Mouse (Mus musculus): ENCODE measurements around the gene Sirt6. TPM values are rescaled to one million over a fixed set of nuclear protein-coding genes. Genes with fewer than 3 reads are reported as not detected.
"Not testable (repeated sequence)": the region's sequence is repeated elsewhere in the genome, so short reads cannot be mapped to it uniquely, and the experiment has no call there.

Sirt6 gene
- polyA plus RNA-seq, 1 experiment = 17.5 TPM

- no peak for TF ChIP-seq POLR2A (IDR thresholded peaks at IDR 0.05; ENCODE audit: low read depth, low read length)
- TF ChIP-seq CTCF (IDR thresholded peaks at IDR 0.05; ENCODE audit: borderline replicate concordance, insufficient read depth, low read length) = no peak
- Histone ChIP-seq H3K27ac (ENCODE audit: insufficient read depth, low read length) (peak overlapping the region; percentile 72), H3K4me3 (ENCODE audit: insufficient read depth, low read length) (peak overlapping the region; percentile 58), H3K4me1 (ENCODE audit: control insufficient read depth, insufficient read depth, low read length) (no peaks in the 10 kb centered on the region)
These were observed 15.3 kb upstream of the Sirt6 start for GRCm38 (mm10) chr10:81642648-81643448.

DNA sequence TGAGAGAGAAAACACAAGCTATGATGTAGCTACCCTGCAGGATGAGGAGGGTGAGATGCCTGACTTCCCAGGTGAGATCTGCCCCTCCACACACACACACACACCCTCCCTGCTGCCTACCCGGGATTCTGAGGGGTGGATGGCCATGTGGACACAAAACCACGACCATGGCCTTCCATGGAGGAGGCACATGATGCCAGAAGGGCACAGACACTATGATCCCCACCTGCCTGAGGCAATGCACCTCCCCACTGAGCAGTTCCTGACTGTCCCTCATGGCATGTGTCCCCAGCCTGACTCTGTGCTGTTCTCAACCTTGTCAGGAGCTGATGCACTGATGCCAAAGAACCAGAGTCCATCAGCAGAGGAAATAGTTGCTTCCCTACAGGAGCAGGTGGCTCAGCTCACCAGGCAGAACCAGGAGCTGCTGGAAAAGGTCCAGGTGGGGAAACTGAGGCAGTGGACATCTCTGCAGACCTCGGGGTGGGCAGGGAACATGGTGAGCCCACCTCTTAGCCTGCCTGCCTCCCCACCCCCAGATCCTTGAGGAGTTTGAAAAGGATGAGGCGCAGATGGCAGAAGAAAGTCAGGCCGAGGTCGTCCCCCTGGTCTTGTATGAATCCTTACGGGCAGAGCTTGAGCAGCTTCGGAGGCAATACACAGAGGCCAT is 14.5 kb upstream of the Sirt6 start:
- Histone ChIP-seq H3K4me1 (ENCODE audit: control insufficient read depth, insufficient read depth, low read length) (no peaks in the 10 kb centered on the region), H3K4me3 (ENCODE audit: insufficient read depth, low read length) (0 out of 2 replicates have a peak overlapping the region, but pooled peaks have one; percentile 58), H3K27ac (ENCODE audit: insufficient read depth, low read length) (no peak overlapping the region)
- TF ChIP-seq CTCF (IDR thresholded peaks at IDR 0.05; ENCODE audit: borderline replicate concordance, insufficient read depth, low read length) (no peak), POLR2A (IDR thresholded peaks at IDR 0.05; ENCODE audit: low read depth, low read length) (peak; percentile 18; the same call in 1 of the 2 replicates)

GRCm38 (mm10) chr10:81641566-81641965 is 14.0 kb upstream of the Sirt6 start:
- no peak for TF ChIP-seq POLR2A (IDR thresholded peaks at IDR 0.05; ENCODE audit: low read depth, low read length)
- no peak for TF ChIP-seq CTCF (IDR thresholded peaks at IDR 0.05; ENCODE audit: borderline replicate concordance, insufficient read depth, low read length)
- no peak overlapping the region for H3K27ac ChIP-seq (ENCODE audit: insufficient read depth, low read length)
- no peaks in the 10 kb centered on the region for H3K4me1 ChIP-seq (ENCODE audit: control insufficient read depth, insufficient read depth, low read length)

DNA sequence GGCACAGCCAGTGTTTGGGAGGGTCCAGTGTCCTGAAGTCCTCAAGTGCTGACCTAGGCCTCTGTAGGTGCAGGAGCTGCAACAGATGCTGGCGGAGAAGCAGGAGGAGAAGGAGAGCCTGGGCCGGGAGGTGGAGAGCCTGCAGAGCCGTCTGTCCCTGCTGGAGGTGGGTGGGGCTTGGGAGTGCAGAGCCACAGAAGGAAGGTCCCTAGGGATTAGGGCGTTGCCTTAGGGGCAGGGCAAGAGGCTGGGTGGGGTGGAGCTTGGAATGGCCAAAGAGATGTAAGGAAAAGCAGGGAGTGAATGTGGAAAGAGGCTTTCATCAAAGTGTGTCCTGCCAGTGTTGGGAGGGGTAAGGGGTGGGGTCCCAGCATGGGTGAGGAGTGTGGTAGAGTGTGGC is 13.2 kb upstream of the Sirt6 start:
- H3K4me3 ChIP-seq (ENCODE audit: insufficient read depth, low read length); H3K27ac ChIP-seq (ENCODE audit: insufficient read depth, low read length); H3K4me1 ChIP-seq (ENCODE audit: control insufficient read depth, insufficient read depth, low read length): not testable (repeated sequence)

More at GRCm38 (mm10) chr10:81641566-81641965, 14.0 kb upstream of the Sirt6 start:
- no peak overlapping the region for H3K4me3 ChIP-seq (ENCODE audit: insufficient read depth, low read length)

- Histone ChIP-seq H3K4me3 (ENCODE audit: insufficient read depth, low read length) (no peak overlapping the region), H3K27ac (ENCODE audit: insufficient read depth, low read length) (no peak overlapping the region), H3K4me1 (ENCODE audit: control insufficient read depth, insufficient read depth, low read length) (no peaks in the 10 kb centered on the region)
- TF ChIP-seq POLR2A (IDR thresholded peaks at IDR 0.05; ENCODE audit: low read depth, low read length) (no peak), CTCF (IDR thresholded peaks at IDR 0.05; ENCODE audit: borderline replicate concordance, insufficient read depth, low read length) (no peak)
These were observed 10.5 kb upstream of the Sirt6 start for GRCm38 (mm10) chr10:81638101-81638500.

DNA sequence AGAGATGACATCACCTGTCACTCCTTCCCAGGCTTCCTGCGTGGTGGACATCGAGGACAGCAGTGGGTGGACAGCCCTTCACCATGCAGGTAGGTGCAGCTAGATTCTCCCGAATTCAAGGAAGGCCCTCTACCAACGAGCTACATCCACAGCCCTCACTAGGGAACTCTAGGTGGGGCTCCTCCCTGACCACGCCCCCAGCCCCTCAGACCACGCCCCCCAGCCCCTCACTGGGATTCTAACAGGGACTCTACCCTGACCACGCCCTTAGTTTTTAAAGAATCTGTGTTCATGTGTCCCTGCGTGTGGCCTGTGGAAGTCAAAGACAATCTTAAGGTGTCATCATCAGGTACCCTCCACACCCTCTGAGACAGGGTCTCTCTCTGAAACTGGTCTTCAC is 8.7 kb upstream of the Sirt6 start:
- Histone ChIP-seq H3K27ac (ENCODE audit: insufficient read depth, low read length) (no peak overlapping the region), H3K4me3 (ENCODE audit: insufficient read depth, low read length) (no peak overlapping the region), H3K4me1 (ENCODE audit: control insufficient read depth, insufficient read depth, low read length) (no peaks in the 10 kb centered on the region)
- TF ChIP-seq POLR2A (IDR thresholded peaks at IDR 0.05; ENCODE audit: low read depth, low read length) (no peak), CTCF (IDR thresholded peaks at IDR 0.05; ENCODE audit: borderline replicate concordance, insufficient read depth, low read length) (no peak)

GRCm38 (mm10) chr10:81633253-81634099 is 5.9 kb upstream of the Sirt6 start:
- peak overlapping the region; percentile 23 for H3K4me3 ChIP-seq (ENCODE audit: insufficient read depth, low read length)
- peak; percentile 78 for TF ChIP-seq POLR2A (IDR thresholded peaks at IDR 0.05; ENCODE audit: low read depth, low read length)
- no peak for TF ChIP-seq CTCF (IDR thresholded peaks at IDR 0.05; ENCODE audit: borderline replicate concordance, insufficient read depth, low read length)
- H3K4me1 ChIP-seq (ENCODE audit: control insufficient read depth, insufficient read depth, low read length) = no peaks in the 10 kb centered on the region

GRCm38 (mm10) chr10:81628390-81628789 is 793 bp upstream of the Sirt6 start, which contains the start of gene Ankrd24:
TSS of gene Ankrd24 (plus strand) at chr10:81628540.
- no peak for TF ChIP-seq CTCF (IDR thresholded peaks at IDR 0.05; ENCODE audit: borderline replicate concordance, insufficient read depth, low read length)
- TF ChIP-seq POLR2A (IDR thresholded peaks at IDR 0.05; ENCODE audit: low read depth, low read length) = no peak
- H3K4me3 ChIP-seq (ENCODE audit: insufficient read depth, low read length) = peak within 1 kb of the TSS; percentile 61

More at GRCm38 (mm10) chr10:81633253-81634099, 5.9 kb upstream of the Sirt6 start:
- H3K27ac ChIP-seq (ENCODE audit: insufficient read depth, low read length) = no peak overlapping the region

DNA sequence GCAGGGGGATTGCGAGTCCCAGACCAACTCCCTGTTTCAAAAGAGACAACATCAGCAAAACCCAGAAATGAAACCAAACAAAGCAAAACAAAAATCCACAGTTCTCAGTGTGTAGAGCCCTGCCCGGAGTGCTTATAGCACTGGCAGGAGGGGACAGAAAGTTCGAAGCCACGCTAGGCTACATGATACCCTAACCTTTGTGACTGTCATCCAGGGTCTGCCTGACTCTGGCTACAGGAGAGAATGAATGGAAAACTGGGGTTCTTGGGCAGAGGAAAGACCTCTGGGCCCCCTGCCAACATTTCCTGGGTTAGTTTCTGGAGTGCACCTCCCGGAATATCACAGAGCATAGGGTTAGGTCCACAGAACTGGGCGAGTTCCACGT is 231 bp upstream of the Sirt6 start:
- Histone ChIP-seq H3K27ac (ENCODE audit: insufficient read depth, low read length) (peak overlapping the region; percentile 66), H3K4me1 (ENCODE audit: control insufficient read depth, insufficient read depth, low read length) (no peaks in the 10 kb centered on the region), H3K4me3 (ENCODE audit: insufficient read depth, low read length) (peak overlapping the region; percentile 61; the same call in 1 of the 2 replicates)
- TF ChIP-seq POLR2A (IDR thresholded peaks at IDR 0.05; ENCODE audit: low read depth, low read length) = no peak
- TF ChIP-seq CTCF (IDR thresholded peaks at IDR 0.05; ENCODE audit: borderline replicate concordance, insufficient read depth, low read length) = no peak

More at GRCm38 (mm10) chr10:81628390-81628789, 793 bp upstream of the Sirt6 start, which contains the start of gene Ankrd24:
- peak within 1 kb of the TSS; percentile 78 for H3K27ac ChIP-seq (ENCODE audit: insufficient read depth, low read length)
- no peaks in the 10 kb centered on the region for H3K4me1 ChIP-seq (ENCODE audit: control insufficient read depth, insufficient read depth, low read length)

All from embryonic fibroblast, embryonic 13.5 days (primary cell).